Mouse (Mus musculus) left cerebral cortex, postnatal 25 days (tissue): ENCODE measurements around the gene Cemip2. TPM values are rescaled to one million over a fixed set of nuclear protein-coding genes. Genes with fewer than 3 reads are reported as not detected.
"Not testable (repeated sequence)": the region's sequence is repeated elsewhere in the genome, so short reads cannot be mapped to it uniquely, and the experiment has no call there.

Experiments
- DNase-seq, 2 experiments: peaks; one replicate each; pipeline ENCODE4 v3.0.0; 2022; ENCODE audit warnings: low spot score in 2 of 2, mixed read lengths in 1 of 2
- intact Hi-C: fragments of 180-260 bp; cut with DNase I; formaldehyde crosslinking; loops from one replicate; pipeline ENCODE4 v1.15.1; 2025
- total RNA-seq, 2 experiments: library from RNA; stranded (reverse); gene quantifications; 2 replicates each; pipeline ENCODE4 v1.2.3; 2021

The Cemip2 gene
- total RNA-seq, 2 experiments from 2014 or later = 12.9 to 13.8 TPM

- intact Hi-C loops = no loop called here
- no peak for DNase-seq
Observed at GRCm38 (mm10) chr19:21858846-21859521, 80.8 kb downstream of the Cemip2 start.

DNA sequence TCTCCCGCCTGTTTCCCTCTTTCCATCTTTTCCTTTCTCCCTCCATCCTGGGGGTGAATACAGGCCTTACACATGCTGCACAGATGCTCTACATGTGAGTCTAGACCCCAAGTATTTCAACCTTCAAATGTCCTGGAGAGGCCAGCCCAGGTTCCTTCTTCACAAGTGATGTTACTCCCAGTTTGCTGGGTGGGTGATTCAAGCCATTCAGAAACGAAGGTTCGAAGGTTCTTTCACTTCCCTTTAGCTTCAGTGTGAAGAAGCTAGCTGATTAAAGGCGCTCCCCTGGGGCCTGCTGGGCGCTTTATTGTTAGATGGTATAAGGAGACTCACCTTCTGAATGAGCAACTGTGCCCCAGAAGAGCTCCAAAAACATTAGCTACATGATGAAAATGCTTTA lies 82.0 kb downstream of the Cemip2 start:
- DNase-seq = no peak
- intact Hi-C loops = no loop called here

DNA sequence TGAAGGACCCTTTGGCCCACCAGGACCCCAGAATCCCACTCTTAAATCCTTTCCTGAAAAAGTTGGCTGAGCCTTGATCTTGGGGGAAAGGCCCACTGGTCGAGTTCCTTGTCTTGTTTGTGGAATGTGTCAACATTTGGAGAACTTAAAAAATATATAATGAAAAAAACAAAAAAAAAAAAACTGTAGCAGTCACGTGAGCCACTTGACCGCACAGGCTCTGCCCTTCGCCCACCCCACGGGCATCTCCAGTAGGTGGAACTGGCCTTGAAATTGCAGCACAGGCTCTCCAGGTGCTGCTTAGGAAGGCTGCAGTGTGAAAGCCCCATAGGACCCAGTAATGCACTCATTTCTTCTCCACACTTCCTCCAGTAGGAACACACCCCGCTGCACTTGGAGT lies 82.8 kb downstream of the Cemip2 start:
- DNase-seq = no peak
- intact Hi-C loops = no loop called here

DNA sequence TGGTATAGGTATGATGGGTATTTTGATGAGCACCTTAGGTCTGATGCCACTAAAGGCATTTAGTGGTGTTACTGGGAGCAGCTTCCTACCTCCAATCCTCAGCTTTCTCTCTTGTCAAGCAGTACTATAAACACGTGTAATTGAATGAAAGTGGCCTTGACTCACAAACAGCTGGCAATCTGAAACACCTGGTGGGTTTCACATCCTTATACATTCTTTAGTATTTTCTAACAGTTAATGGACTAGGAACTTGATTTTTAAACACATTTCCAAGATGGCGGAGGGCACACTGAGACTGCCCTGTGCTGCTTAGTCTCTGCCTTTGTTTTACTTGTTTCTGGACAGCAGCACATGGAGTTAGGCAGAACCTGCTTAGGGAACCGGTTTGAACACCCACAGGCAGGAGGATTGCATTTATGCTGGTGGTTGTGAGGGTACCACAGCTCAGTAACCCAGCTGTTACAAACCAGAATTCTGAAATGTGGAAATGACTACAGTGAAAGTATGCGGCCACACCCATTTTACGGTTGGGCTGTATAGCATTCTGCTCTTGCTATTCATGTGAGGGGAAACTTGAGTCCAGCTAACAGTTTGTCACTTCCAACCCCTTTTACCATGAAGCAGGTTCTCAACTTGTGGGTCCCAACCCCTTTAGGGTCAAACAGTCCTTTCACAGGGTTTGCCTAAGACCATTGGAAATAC lies 84.3 kb downstream of the Cemip2 start:
- DNase-seq = no peak
- intact Hi-C loops = no loop called here

DNA sequence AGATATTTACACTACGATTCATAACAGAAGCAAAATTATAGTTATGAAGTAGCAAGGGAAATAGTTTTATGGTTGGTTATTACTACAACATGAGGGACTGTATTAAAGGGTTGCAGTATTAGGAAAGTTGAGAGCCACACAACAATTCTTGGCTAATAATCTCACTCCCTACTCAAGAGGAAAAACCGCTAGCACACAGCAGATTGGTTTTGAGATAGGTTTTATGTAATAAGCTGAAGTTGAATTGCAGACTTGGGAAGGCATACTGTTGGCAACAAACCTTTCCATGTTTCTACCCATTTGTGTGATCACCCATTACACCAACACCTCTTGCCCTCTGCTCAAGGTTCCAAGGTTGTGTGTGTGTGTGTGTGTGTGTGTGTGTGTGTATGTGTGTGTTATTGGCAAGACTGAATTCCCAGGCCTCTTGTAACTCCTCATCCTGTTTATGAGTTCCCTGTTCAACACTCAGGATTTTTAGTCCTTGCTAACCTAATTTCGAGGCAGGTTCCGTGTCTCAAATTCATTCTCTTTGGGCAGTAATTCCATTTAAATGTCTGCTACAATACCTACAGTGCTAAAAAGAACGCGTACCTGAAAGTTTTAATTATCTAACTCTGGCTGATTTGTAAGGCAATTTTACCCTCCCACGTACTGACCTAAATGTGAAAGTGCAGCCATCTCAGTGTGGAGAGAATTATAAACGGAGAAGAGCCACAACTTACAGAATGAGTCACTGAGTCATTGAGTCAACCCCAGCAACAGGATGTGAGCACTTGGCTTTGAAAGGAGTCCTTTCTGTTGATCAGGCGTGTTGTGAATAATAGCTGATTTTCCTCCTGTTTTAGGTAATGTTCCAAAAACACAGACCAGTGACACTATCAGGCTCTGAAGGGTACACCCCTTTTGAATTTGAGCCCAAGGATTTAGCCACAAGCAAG lies 85.1 kb downstream of the Cemip2 start:
- no peak for DNase-seq
- intact Hi-C loops = no loop called here

DNA sequence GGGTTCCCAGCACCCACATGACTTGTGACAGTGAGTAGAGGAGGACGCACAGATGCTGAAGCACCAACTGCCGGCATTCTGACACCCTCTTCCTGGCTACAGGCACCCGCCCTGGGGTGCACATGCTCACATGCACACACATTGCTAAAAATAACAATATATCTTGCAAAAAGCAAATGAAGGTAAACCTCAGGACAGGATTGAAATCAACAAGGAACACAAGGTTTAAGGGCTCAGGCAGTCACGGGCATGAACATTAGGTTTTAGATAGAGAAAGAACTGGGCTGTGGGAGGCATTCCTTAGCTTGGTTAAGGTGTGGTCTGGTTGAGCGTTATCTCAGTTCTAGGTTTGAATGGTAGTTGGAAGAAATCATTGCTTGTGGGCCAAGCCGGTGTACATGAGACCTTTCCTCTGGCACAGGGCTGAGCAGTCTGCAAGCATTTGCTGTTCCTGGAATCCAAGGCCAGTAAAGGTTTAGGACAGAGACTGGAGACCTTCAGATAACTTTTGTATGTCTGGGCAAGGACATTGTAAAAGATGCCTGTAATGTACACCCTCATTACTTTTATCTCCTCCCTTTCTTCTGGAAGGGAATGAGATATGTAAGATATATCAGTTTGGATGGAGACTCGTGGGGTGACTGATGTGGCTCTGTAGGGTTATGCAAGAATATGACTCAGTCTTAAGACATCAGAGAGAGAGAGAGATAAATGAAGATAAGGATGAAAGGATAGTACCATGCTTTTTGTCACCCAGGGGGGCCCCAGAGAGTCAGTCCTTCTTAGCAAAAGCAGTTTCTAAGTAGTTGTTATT lies 87.3 kb downstream of the Cemip2 start:
- intact Hi-C loops = no loop called here
- no peak for DNase-seq

DNA sequence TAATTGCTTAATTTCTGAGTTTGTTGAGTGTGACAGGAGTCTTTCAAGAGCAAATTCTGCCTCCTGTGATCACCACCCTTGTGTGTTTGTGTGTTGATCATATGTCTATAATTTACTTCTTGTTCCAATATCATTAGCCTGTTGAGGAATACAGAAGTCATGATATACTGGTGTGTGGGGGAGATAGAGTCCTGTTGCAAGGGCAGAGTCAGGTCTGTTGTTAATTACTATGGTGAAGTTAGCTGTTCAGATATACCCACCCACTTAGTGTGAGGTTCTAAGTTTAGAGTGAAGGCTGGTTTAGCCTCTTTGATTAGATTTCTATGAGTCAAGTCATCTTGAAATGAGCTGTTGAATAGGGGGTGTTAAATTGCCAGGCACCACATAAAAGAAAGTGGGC lies 88.0 kb downstream of the Cemip2 start:
- no peak for DNase-seq
- intact Hi-C loops = no loop called here

DNA sequence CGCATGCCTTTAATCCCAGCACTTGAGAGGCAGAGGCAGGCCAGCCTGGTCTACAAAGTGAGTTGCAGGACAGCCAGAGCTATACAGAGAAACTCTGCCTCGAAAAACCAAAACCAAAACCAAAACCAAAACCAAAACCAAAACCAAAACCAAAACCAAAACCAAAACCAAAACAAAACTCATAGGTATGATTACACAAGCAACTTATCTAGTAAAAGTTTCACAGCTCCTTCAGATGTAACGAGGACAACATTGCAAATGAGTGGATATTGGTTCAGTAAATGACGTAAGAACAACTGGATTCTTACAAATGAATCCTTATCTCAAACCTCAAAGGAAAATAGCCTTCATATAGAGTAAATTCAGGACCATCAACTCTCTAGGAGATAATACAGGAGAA lies 88.6 kb downstream of the Cemip2 start:
- DNase-seq, intact Hi-C loops: not testable (repeated sequence)

DNA sequence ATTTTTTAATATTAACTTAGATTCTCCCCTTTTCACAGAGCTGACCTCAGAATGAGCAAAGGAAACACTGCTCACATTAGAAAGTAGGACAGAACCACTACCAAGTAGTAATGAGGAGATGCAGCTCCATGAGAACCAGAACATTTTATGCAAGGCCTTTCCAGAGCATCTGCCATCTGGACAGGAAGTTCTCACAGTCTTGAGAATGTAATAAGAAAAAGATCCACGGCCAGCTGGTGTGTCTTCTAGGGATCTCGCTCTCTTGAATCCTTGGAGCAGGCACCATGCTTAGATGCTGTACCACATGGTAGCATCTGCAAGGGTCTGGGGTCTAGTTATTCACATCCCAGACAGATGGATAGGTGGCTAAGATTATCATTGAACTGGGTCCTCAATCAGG lies 90.3 kb downstream of the Cemip2 start:
- DNase-seq = peak in 1 of 2 experiments; percentile 33
- intact Hi-C loops = no loop called here

GRCm38 (mm10) chr19:21882110-21882940 lies 104.2 kb downstream of the Cemip2 start:
- DNase-seq = no peak
- intact Hi-C loops = no loop called here

DNA sequence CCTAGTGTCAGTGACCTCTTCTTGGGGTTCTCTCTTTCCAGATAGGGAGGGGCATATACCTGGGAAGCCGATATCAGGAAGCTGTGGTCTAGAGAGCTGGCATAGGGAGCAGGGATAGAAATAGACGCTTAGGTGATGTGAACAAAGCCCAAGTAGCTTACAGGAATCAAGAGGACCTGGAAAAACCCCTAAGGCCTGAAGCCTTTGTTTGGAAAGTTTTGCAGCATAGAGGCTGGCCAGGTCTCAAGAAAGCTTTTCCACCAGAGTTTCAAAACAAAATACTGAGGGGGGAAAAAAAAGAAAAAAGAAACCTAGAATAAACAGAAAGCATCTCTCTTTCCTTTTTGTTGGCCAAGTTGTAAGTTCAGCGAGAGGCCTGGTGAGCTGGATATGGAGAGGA lies 104.9 kb downstream of the Cemip2 start:
- intact Hi-C loops = no loop called here

GRCm38 (mm10) chr19:21883922-21884321 lies 105.8 kb downstream of the Cemip2 start:
- intact Hi-C loops = no loop called here

More for the DNA sequence above, 104.9 kb downstream of the Cemip2 start:
- DNase-seq = no peak

DNA sequence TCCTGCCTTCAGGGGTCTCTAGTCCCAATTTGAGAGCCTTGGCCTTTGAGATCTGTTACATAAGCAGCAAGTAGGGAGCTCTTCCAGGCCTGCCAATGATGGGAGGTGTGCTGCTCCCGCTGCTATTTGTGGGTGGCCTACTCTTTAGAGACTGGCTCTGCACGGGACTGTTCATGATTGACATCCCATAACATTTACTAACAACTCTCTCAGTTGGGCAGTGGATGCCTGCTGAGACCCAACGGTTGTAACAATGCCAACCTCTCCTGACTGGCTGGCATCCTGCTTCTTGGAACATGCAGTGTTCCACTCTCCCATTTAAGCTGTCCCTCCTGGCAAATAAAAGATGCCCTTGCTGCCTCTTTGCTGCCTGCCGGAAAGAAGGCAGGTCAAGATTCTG lies 106.2 kb downstream of the Cemip2 start:
- intact Hi-C loops = no loop called here
- no peak for DNase-seq

More at GRCm38 (mm10) chr19:21883922-21884321, 105.8 kb downstream of the Cemip2 start:
- no peak for DNase-seq

- intact Hi-C loops = no loop called here
- no peak for DNase-seq
Observed at GRCm38 (mm10) chr19:21886166-21886657, 108.1 kb downstream of the Cemip2 start.

DNA sequence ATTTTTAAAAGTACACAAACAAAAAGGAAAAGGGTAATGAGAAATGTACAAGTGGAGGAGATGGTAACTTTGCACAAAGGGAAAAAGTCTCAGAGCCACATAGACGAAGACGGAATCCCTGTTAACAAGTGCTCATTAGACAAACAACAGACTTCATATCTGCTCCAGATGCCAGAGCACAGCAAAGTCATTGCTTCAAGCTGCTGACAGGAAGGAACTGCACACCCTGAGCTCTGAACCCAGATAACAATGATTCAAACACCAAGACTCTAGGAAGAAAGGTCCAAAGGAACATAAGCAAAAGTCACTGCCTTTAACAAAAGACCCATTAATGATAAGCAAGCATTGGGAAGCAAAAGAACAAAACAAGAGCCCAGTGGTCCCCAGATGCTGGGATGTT lies 112.6 kb downstream of the Cemip2 start:
- DNase-seq = no peak
- intact Hi-C loops = no loop called here

DNA sequence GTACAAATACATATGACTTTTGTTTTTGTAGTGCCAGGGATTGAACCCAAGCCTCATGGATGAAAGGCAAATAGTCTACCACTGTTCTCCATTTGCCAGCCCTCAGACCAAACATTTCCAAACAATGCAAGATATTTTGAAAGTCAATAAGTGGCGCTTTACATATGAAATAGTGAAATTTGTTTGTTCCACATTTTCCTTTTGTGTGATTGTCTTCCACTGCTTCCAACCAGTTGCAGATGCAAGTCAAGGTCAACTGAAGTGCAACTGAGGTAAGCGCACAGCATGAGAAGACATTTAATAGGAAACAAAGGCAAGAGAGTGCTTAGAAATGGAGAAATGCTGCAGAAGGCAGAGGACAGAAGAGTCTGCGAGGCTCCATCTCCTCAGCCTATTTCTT lies 116.7 kb downstream of the Cemip2 start:
- intact Hi-C loops = no loop called here
- no peak for DNase-seq

GRCm38 (mm10) chr19:21895540-21895939 lies 117.4 kb downstream of the Cemip2 start:
- no peak for DNase-seq
- intact Hi-C loops = no loop called here

DNA sequence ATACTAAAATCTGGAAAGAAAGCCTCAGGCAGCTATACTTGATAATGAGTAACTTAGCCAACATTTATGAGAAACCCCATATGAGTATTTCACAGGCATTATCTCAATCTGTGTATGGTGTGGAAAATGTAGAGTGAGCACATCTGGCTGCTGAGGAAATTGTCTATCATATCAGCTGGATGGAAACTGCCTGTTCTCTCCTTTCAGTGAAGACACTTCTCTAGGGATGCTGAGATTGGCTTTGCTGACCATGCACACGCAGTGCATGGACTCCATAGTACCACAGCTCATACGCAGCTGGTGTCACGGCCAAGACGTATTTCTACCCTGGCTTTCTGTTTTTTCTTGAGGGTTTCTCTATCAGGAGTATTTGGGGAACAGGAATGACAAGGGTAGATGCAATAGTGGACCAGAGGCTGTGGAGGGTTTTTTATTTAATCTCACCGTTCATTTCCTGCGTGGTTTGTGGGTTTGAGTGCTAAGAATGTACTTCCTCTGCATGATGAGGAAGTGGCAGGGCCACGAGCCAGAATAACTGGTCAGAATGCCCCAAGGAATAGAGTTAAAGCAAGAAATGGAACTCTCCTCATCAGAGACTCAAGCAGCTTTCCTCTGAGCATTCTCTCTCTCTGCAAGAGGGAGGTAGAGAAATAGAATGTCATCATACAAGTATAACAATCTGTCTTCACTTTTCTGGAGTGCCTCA lies 119.1 kb downstream of the Cemip2 start:
- intact Hi-C loops = no loop called here
- DNase-seq = no peak
